Mouse (Mus musculus): ENCODE results near the gene Slc27a3. TPM values are rescaled to one million over a fixed set of nuclear protein-coding genes. Genes with fewer than 3 reads are reported as not detected.

The Slc27a3 gene
- 2.9 TPM for polyA plus RNA-seq (2021)

GRCm38 (mm10) chr3:90389511-90390490, at the start of gene Slc27a3:
Gene Slc27a3 (minus strand): TSS chr3:90389938.
- ChIA-PET CTCF (interaction anchor here (0.9 to 2.0 kb wide), 3 partner anchors 15 to 77 kb away, joined by 3 to 6 read pairs (median 3); no protein-coding TSS in a partner anchor), POLR2A (interaction anchor here (0.5 to 1.2 kb wide), 2 partner anchors 36 to 90 kb away, joined by 3 to 4 read pairs; no protein-coding TSS in a partner anchor)
- TF ChIP-seq CTCF (IDR thresholded peaks at IDR 0.05) = no peak
- in situ Hi-C loops (cut with MboI; ENCODE audit: low pct_unique_long_range_greater_than_20kb) = no loop called here
- ATAC-seq (no peak), DNase-seq (ENCODE audit: low read depth, low spot score) (no peak)
- no peaks in the 10 kb centered on the region for H3K27me3 ChIP-seq

- H3K27me3 ChIP-seq = no peaks in the 10 kb centered on the region
- DNase-seq (ENCODE audit: low read depth, low spot score) = no peak
- no peak for TF ChIP-seq CTCF (IDR thresholded peaks at IDR 0.05)
- CTCF ChIA-PET = interaction anchor here (1.2 to 2.4 kb wide), 4 partner anchors 10 to 30 kb away, joined by 3 to 11 read pairs (median 3); no protein-coding TSS in a partner anchor
- ATAC-seq = no peak
- POLR2A ChIA-PET = interaction anchor here (1.3 kb wide), 1 partner anchor 14 kb away, joined by 3 read pairs; no protein-coding TSS in a partner anchor
- in situ Hi-C loops (cut with MboI; ENCODE audit: low pct_unique_long_range_greater_than_20kb) = no loop called here
Measured at GRCm38 (mm10) chr3:90437131-90437530, 47.4 kb upstream of the Slc27a3 start.

- in situ Hi-C loops (cut with MboI; ENCODE audit: low pct_unique_long_range_greater_than_20kb) = no loop called here
- TF ChIP-seq CTCF (IDR thresholded peaks at IDR 0.05) = no peak
- ATAC-seq (no peak), DNase-seq (ENCODE audit: low read depth, low spot score) (peak; percentile 72)
- no peaks in the 10 kb centered on the region for H3K27me3 ChIP-seq
- CTCF ChIA-PET = interaction anchor here (0.6 to 2.1 kb wide), 9 partner anchors 10 to 179 kb away, joined by 3 to 7 read pairs (median 4); partner anchors contain the start of gene Npr1
- POLR2A ChIA-PET = interaction anchor here (0.7 to 1.6 kb wide), 5 partner anchors 20 to 142 kb away, joined by 3 to 4 read pairs (median 3); no protein-coding TSS in a partner anchor
Measured at GRCm38 (mm10) chr3:90434073-90434730, 44.5 kb upstream of the Slc27a3 start.

- no peak for TF ChIP-seq CTCF (IDR thresholded peaks at IDR 0.05)
- POLR2A ChIA-PET = interaction anchor here (0.7 to 1.6 kb wide), 6 partner anchors 19 to 197 kb away, joined by 3 to 4 read pairs (median 3); no protein-coding TSS in a partner anchor
- CTCF ChIA-PET = interaction anchor here (0.7 to 2.1 kb wide), 7 partner anchors 9 to 180 kb away, joined by 3 to 7 read pairs (median 4); partner anchors contain the start of gene Npr1
- in situ Hi-C loops (cut with MboI; ENCODE audit: low pct_unique_long_range_greater_than_20kb) = no loop called here
- H3K27me3 ChIP-seq = no peaks in the 10 kb centered on the region
- ATAC-seq = peak; percentile 100
- peak; percentile 100 for DNase-seq (ENCODE audit: low read depth, low spot score)
Measured at GRCm38 (mm10) chr3:90433381-90434020, 43.8 kb upstream of the Slc27a3 start, which contains the start of gene Ints3. Gene Ints3 (minus strand): TSS chr3:90433622.

GRCm38 (mm10) chr3:90432811-90433219, 43.1 kb upstream of the Slc27a3 start:
- no peaks in the 10 kb centered on the region for H3K27me3 ChIP-seq
- DNase-seq (ENCODE audit: low read depth, low spot score) (no peak), ATAC-seq (no peak)
- no peak for TF ChIP-seq CTCF (IDR thresholded peaks at IDR 0.05)
- ChIA-PET CTCF (interaction anchor here (1.3 to 2.1 kb wide), 2 partner anchors 9 to 10 kb away, joined by 4 to 7 read pairs; no protein-coding TSS in a partner anchor), POLR2A (interaction anchor here (0.7 to 1.6 kb wide), 4 partner anchors 15 to 196 kb away, joined by 3 read pairs; no protein-coding TSS in a partner anchor)
- in situ Hi-C loops (cut with MboI; ENCODE audit: low pct_unique_long_range_greater_than_20kb) = no loop called here

- no peak for DNase-seq (ENCODE audit: low read depth, low spot score)
- no peaks in the 10 kb centered on the region for H3K27me3 ChIP-seq
- CTCF ChIA-PET = interaction anchor here (1.3 to 2.1 kb wide), 2 partner anchors 8 to 10 kb away, joined by 4 to 7 read pairs; no protein-coding TSS in a partner anchor
- in situ Hi-C loops (cut with MboI; ENCODE audit: low pct_unique_long_range_greater_than_20kb) = no loop called here
- ATAC-seq = no peak
- no peak for TF ChIP-seq CTCF (IDR thresholded peaks at IDR 0.05)
- POLR2A ChIA-PET = interaction anchor here (0.8 to 1.6 kb wide), 3 partner anchors 14 to 196 kb away, joined by 3 read pairs; no protein-coding TSS in a partner anchor
Measured at GRCm38 (mm10) chr3:90432348-90432747, 42.6 kb upstream of the Slc27a3 start.

- ATAC-seq = no peak
- no peaks in the 10 kb centered on the region for H3K27me3 ChIP-seq
- ChIA-PET CTCF (no interaction called here), POLR2A (no interaction called here)
- in situ Hi-C loops (cut with MboI; ENCODE audit: low pct_unique_long_range_greater_than_20kb) = no loop called here
- no peak for DNase-seq (ENCODE audit: low read depth, low spot score)
- TF ChIP-seq CTCF (IDR thresholded peaks at IDR 0.05) = no peak
Measured at GRCm38 (mm10) chr3:90429576-90429975, 39.8 kb upstream of the Slc27a3 start.

GRCm38 (mm10) chr3:90428186-90428585, 38.4 kb upstream of the Slc27a3 start:
- in situ Hi-C loops (cut with MboI; ENCODE audit: low pct_unique_long_range_greater_than_20kb) = no loop called here
- no peak for ATAC-seq
- H3K27me3 ChIP-seq = no peaks in the 10 kb centered on the region
- ChIA-PET POLR2A (no interaction called here), CTCF (interaction anchor here (1.0 kb wide), 1 partner anchor 40 kb away, joined by 5 read pairs; no protein-coding TSS in a partner anchor)
- DNase-seq (ENCODE audit: low read depth, low spot score) = no peak
- no peak for TF ChIP-seq CTCF (IDR thresholded peaks at IDR 0.05)

GRCm38 (mm10) chr3:90427574-90427973, 37.8 kb upstream of the Slc27a3 start:
- no peak for TF ChIP-seq CTCF (IDR thresholded peaks at IDR 0.05)
- H3K27me3 ChIP-seq = no peaks in the 10 kb centered on the region
- DNase-seq (ENCODE audit: low read depth, low spot score) (no peak), ATAC-seq (no peak)
- in situ Hi-C loops (cut with MboI; ENCODE audit: low pct_unique_long_range_greater_than_20kb) = no loop called here
- CTCF ChIA-PET = interaction anchor here (2.0 kb wide), 1 partner anchor 11 kb away, joined by 6 read pairs; no protein-coding TSS in a partner anchor
- POLR2A ChIA-PET = interaction anchor here (1.6 kb wide), 1 partner anchor 33 kb away, joined by 3 read pairs; no protein-coding TSS in a partner anchor

Data from Patski (cell line).